Mouse (Mus musculus): ENCODE measurements around the gene Rgn. TPM values are rescaled to one million over a fixed set of nuclear protein-coding genes. Genes with fewer than 3 reads are reported as not detected.

The Rgn gene
- polyA plus RNA-seq, 1 experiment, result not detected

- Histone ChIP-seq H3K4me1 (ENCODE audit: control insufficient read depth) (no peaks in the 10 kb centered on the region), H3K36me3 (ENCODE audit: control insufficient read depth) (no peaks in the 10 kb centered on the region)
- TF ChIP-seq GATA1 (IDR thresholded peaks at IDR 0.05; ENCODE audit: low read length) (no peak), TAL1 (IDR thresholded peaks at IDR 0.05; ENCODE audit: low read length) (no peak)
Observed at GRCm38 (mm10) chrX:20561846-20562245, 12.3 kb downstream of the Rgn start.

GRCm38 (mm10) chrX:20563941-20564340 lies 14.4 kb downstream of the Rgn start:
- Histone ChIP-seq H3K27me3 (ENCODE audit: control insufficient read depth) (no peaks in the 10 kb centered on the region), H3K4me3 (replicated peaks) (no peak overlapping the region)
- TF ChIP-seq TAL1 (IDR thresholded peaks at IDR 0.05; ENCODE audit: low read length) (no peak), GATA1 (IDR thresholded peaks at IDR 0.05; ENCODE audit: low read length) (no peak)

More at GRCm38 (mm10) chrX:20561846-20562245, 12.3 kb downstream of the Rgn start:
- H3K4me3 ChIP-seq (replicated peaks), result no peak overlapping the region
- no peaks in the 10 kb centered on the region for H3K27me3 ChIP-seq (ENCODE audit: control insufficient read depth)
- no peaks in the 10 kb centered on the region for H3K9me3 ChIP-seq (ENCODE audit: control insufficient read depth, low read length)

GRCm38 (mm10) chrX:20571024-20571423 lies 21.4 kb downstream of the Rgn start:
- TF ChIP-seq GATA1 (IDR thresholded peaks at IDR 0.05; ENCODE audit: low read length), result no peak
- no peak for TF ChIP-seq TAL1 (IDR thresholded peaks at IDR 0.05; ENCODE audit: low read length)
- no peaks in the 10 kb centered on the region for H3K27me3 ChIP-seq (ENCODE audit: control insufficient read depth)
- H3K4me3 ChIP-seq (replicated peaks), result no peak overlapping the region
- no peaks in the 10 kb centered on the region for H3K36me3 ChIP-seq (ENCODE audit: control insufficient read depth)
- peaks cover 26% of the 10 kb centered on the region for H3K4me1 ChIP-seq (ENCODE audit: control insufficient read depth)
- no peaks in the 10 kb centered on the region for H3K9me3 ChIP-seq (ENCODE audit: control insufficient read depth, low read length)

More at GRCm38 (mm10) chrX:20563941-20564340, 14.4 kb downstream of the Rgn start:
- no peaks in the 10 kb centered on the region for H3K9me3 ChIP-seq (ENCODE audit: control insufficient read depth, low read length)
- no peaks in the 10 kb centered on the region for H3K36me3 ChIP-seq (ENCODE audit: control insufficient read depth)
- H3K4me1 ChIP-seq (ENCODE audit: control insufficient read depth), result no peaks in the 10 kb centered on the region

GRCm38 (mm10) chrX:20572683-20573082 lies 23.1 kb downstream of the Rgn start:
- Histone ChIP-seq H3K36me3 (ENCODE audit: control insufficient read depth) (no peaks in the 10 kb centered on the region), H3K27me3 (ENCODE audit: control insufficient read depth) (no peaks in the 10 kb centered on the region), H3K4me1 (ENCODE audit: control insufficient read depth) (peaks cover 26% of the 10 kb centered on the region), H3K9me3 (ENCODE audit: control insufficient read depth, low read length) (no peaks in the 10 kb centered on the region), H3K4me3 (replicated peaks) (no peak overlapping the region)
- TF ChIP-seq TAL1 (IDR thresholded peaks at IDR 0.05; ENCODE audit: low read length) (no peak), GATA1 (IDR thresholded peaks at IDR 0.05; ENCODE audit: low read length) (no peak)

- no peak for TF ChIP-seq TAL1 (IDR thresholded peaks at IDR 0.05; ENCODE audit: low read length)
- no peak for TF ChIP-seq GATA1 (IDR thresholded peaks at IDR 0.05; ENCODE audit: low read length)
- peaks cover 26% of the 10 kb centered on the region for H3K4me1 ChIP-seq (ENCODE audit: control insufficient read depth)
- no peaks in the 10 kb centered on the region for H3K36me3 ChIP-seq (ENCODE audit: control insufficient read depth)
- no peaks in the 10 kb centered on the region for H3K9me3 ChIP-seq (ENCODE audit: control insufficient read depth, low read length)
- no peak overlapping the region for H3K4me3 ChIP-seq (replicated peaks)
- no peaks in the 10 kb centered on the region for H3K27me3 ChIP-seq (ENCODE audit: control insufficient read depth)
Observed at GRCm38 (mm10) chrX:20573927-20574326, 24.3 kb downstream of the Rgn start.

- Histone ChIP-seq H3K4me1 (ENCODE audit: control insufficient read depth) (no peaks in the 10 kb centered on the region), H3K9me3 (ENCODE audit: control insufficient read depth, low read length) (no peaks in the 10 kb centered on the region), H3K4me3 (replicated peaks) (no peak overlapping the region), H3K36me3 (ENCODE audit: control insufficient read depth) (no peaks in the 10 kb centered on the region), H3K27me3 (ENCODE audit: control insufficient read depth) (no peaks in the 10 kb centered on the region)
- no peak for TF ChIP-seq GATA1 (IDR thresholded peaks at IDR 0.05; ENCODE audit: low read length)
Observed at GRCm38 (mm10) chrX:20587968-20588367, 38.4 kb downstream of the Rgn start.

- H3K9me3 ChIP-seq (ENCODE audit: control insufficient read depth, low read length), result no peaks in the 10 kb centered on the region
- H3K4me1 ChIP-seq (ENCODE audit: control insufficient read depth), result no peaks in the 10 kb centered on the region
- TF ChIP-seq TAL1 (IDR thresholded peaks at IDR 0.05; ENCODE audit: low read length) (no peak), GATA1 (IDR thresholded peaks at IDR 0.05; ENCODE audit: low read length) (no peak)
- H3K4me3 ChIP-seq (replicated peaks), result no peak overlapping the region
- no peaks in the 10 kb centered on the region for H3K27me3 ChIP-seq (ENCODE audit: control insufficient read depth)
- no peaks in the 10 kb centered on the region for H3K36me3 ChIP-seq (ENCODE audit: control insufficient read depth)
Observed at GRCm38 (mm10) chrX:20608500-20608899, 58.9 kb downstream of the Rgn start.

Other genes starting within 250 kb of the Rgn start
- 0.26 and 0.36 TPM in 2 replicates for gene Rp2, start 185.3 kb upstream of the Rgn start, polyA plus RNA-seq (2012)
- gene Jade3, start 124.1 kb upstream of the Rgn start, polyA plus RNA-seq (2012), result 0.02 and 0.04 TPM in 2 replicates
- 5.8 and 5.9 TPM in 2 replicates for gene Rbm10, start 67.7 kb downstream of the Rgn start, polyA plus RNA-seq (2012)
- gene Ndufb11, start 67.8 kb downstream of the Rgn start, polyA plus RNA-seq (2012), result 85.0 and 139 TPM in 2 replicates
- gene Uba1, start 108.5 kb downstream of the Rgn start, polyA plus RNA-seq (2012), result 9.2 and 16.3 TPM in 2 replicates
- 21.2 and 23.7 TPM in 2 replicates for gene Cdk16, start 138.2 kb downstream of the Rgn start, polyA plus RNA-seq (2012)
- 0.04 and 0.11 TPM in 2 replicates for gene Usp11, start 154.1 kb downstream of the Rgn start, polyA plus RNA-seq (2012)
- gene Araf, start 248.0 kb downstream of the Rgn start, polyA plus RNA-seq (2012), result 1.1 and 3.3 TPM in 2 replicates